8 mouse cellular contexts compared by ENCODE assay signal in genomic region chr2:39005574-39006079, GRCm38 (mm10). TPM values are rescaled to one million over a fixed set of nuclear protein-coding genes. Genes with fewer than 3 reads are reported as not detected.
DNase-seq lines count a peak whose midpoint lies in the region; ATAC-seq and TF ChIP-seq lines count a peak whose summit lies in the region.

Gene Rpl35, minus strand, starts transcription at chr2:39005624.

- no peak for TF ChIP-seq CTCF in brain, embryonic 14.5 days (IDR thresholded peaks at IDR 0.05; ENCODE audit: borderline replicate concordance, extremely low read depth, insufficient read depth, insufficient read length)

- 13% methylated on average over 15 of the region's 15 CpGs for WGBS in limb, embryonic 13.5 days
- WGBS in midbrain, embryonic 15.5 days = 12% methylated on average over 15 of the region's 15 CpGs

- intact Hi-C loops in gastrocnemius, postnatal 14 days (cut with DNase I; ENCODE audit: low total_unique reads) = no loop called here

- H3K4me1 ChIP-seq in limb, embryonic 13.5 days = peaks cover 47% of the 10 kb centered on the region
- peaks cover 56% of the 10 kb centered on the region for H3K4me1 ChIP-seq in midbrain, embryonic 15.5 days

- peak within 1 kb of the TSS; percentile 95 for H3K9ac ChIP-seq in limb, embryonic 13.5 days
- H3K9ac ChIP-seq in midbrain, embryonic 15.5 days = peak within 1 kb of the TSS; percentile 88

- TF ChIP-seq POLR2A in brain, embryonic 14.5 days (IDR thresholded peaks at IDR 0.05; ENCODE audit: borderline replicate concordance, extremely low read depth, insufficient read depth, insufficient read length, poor library complexity, severe bottlenecking) = no peak

- DNase-seq in cerebellum, adult 9-11 months = peak; percentile 30
- no peak for DNase-seq in cerebellum, adult 8-10 months
- peak; percentile 44 for DNase-seq in brain, embryonic 14.5 days (ENCODE audit: low read depth)
- DNase-seq in gastrocnemius, postnatal 14 days = no peak
- peak; percentile 57 to 68 for DNase-seq in thymus, postnatal 36 days

- no peaks in the 10 kb centered on the region for H3K27me3 ChIP-seq in limb, embryonic 13.5 days
- no peaks in the 10 kb centered on the region for H3K27me3 ChIP-seq in midbrain, embryonic 15.5 days (replicated peaks)

- H3K27ac ChIP-seq in limb, embryonic 13.5 days = peak within 1 kb of the TSS; percentile 88
- peak within 1 kb of the TSS; percentile 89 for H3K27ac ChIP-seq in midbrain, embryonic 15.5 days

- peaks cover 33% of the 10 kb centered on the region for H3K36me3 ChIP-seq in limb, embryonic 13.5 days
- peaks cover 17% of the 10 kb centered on the region for H3K36me3 ChIP-seq in midbrain, embryonic 15.5 days (replicated peaks)

- H3K9me3 ChIP-seq in limb, embryonic 13.5 days = no peaks in the 10 kb centered on the region
- no peaks in the 10 kb centered on the region for H3K9me3 ChIP-seq in midbrain, embryonic 15.5 days

- no peak for ATAC-seq in inflammation-experienced regulatory T-cells, adult 6 months
- 0 out of 2 replicates have a peak, but pooled peaks have one; percentile 1 for ATAC-seq in limb, embryonic 13.5 days (ENCODE audit: low FRiP score, low read depth)
- ATAC-seq in midbrain, embryonic 15.5 days (replicated peaks) = no peak

- peak within 1 kb of the TSS; percentile 98 for H3K4me2 ChIP-seq in limb, embryonic 13.5 days (replicated peaks)
- peak within 1 kb of the TSS; percentile 89 for H3K4me2 ChIP-seq in midbrain, embryonic 15.5 days

- H3K4me3 ChIP-seq in limb, embryonic 13.5 days = peak within 1 kb of the TSS; percentile 79
- H3K4me3 ChIP-seq in midbrain, embryonic 15.5 days = peak within 1 kb of the TSS; percentile 86

RNA-seq across cellular contexts. Expression of gene Rpl35, which starts in this region (rescaled TPM):
- 432 and 443 TPM in 2 replicates for polyA plus RNA-seq in brain, embryonic 14.5 days (2012; rRNA removed)
- total RNA-seq in gastrocnemius, postnatal 14 days (2021) = 100 to 1,000 TPM; 326 to 377 TPM
- polyA plus RNA-seq in inflammation-experienced regulatory T-cells, adult 6 months (2017; shearing (Covaris generic)) = 1,000 to 10,000 TPM; 1,176 to 2,203 (median 2,023) TPM
- polyA plus RNA-seq in limb, embryonic 13.5 days (2015; fragmentation: Nextera tagmentation; extraction: Ambion mirVana) = 945 and 972 TPM in 2 replicates
- 523 and 527 TPM in 2 replicates for polyA plus RNA-seq in midbrain, embryonic 15.5 days (2015; fragmentation: Nextera tagmentation; extraction: Ambion mirVana)

Comparison
In these comparisons a context has a peak if more than half of its experiments do, and no peak if none do; other contexts are left out.
1. DNase-seq: peak in cerebellum, adult 9-11 months (single experiment), brain, embryonic 14.5 days (single experiment) and thymus, postnatal 36 days (2 of 2); none in cerebellum, adult 8-10 months (single experiment) and gastrocnemius, postnatal 14 days (single experiment).